Mouse (Mus musculus) bone marrow macrophage, adult 2 months (primary cell): ENCODE data around the gene Gm4969.

ENCODE experiments used
- CTCF ChIP-seq: IDR thresholded peaks from 2 replicates; pipeline ENCODE4 v1.5.1; 2012; ENCODE audit warnings: low read depth, mild to moderate bottlenecking, low read length, moderate library complexity
- POLR2A ChIP-seq: IDR thresholded peaks from 2 replicates; pipeline ENCODE4 v1.6.1; 2012; ENCODE audit warnings: mild to moderate bottlenecking, low read depth, low read length, borderline replicate concordance

- TF ChIP-seq CTCF (no peak), POLR2A (no peak)
These were observed 50.2 kb downstream of the Gm4969 start for GRCm38 (mm10) chr7:19067935-19068334.
